Mouse (Mus musculus) intestine, embryonic 16.5 days (tissue): ENCODE measurements at regions not wholly inside any gene's neighbourhood (a gene's known extent, or its start where the extent isn't known, plus 50 kb on each side); places are given as distances from the start of the nearest gene placed in this dataset.

Source experiments
- ATAC-seq: fragments of 200-750 bp; cut with Nextera tagmentation; 2 replicates; pipeline ENCODE4 v1.8.0; 2017; ENCODE audit warnings: moderate TSS enrichment, moderate library complexity
- H3K27ac ChIP-seq: fragments of 300-500 bp; sonication (generic); 2 replicates; pipeline ENCODE4 v1.5.1; 2014; ENCODE audit warnings: mild to moderate bottlenecking, low read length
- H3K27me3 ChIP-seq: fragments of 300-500 bp; sonication (generic); replicated peaks from 2 replicates; pipeline ENCODE4 v1.6.1; 2014; ENCODE audit warnings: low read length, control low read depth, mixed read lengths; ENCODE audit not compliant: control insufficient read depth, insufficient read depth
- H3K36me3 ChIP-seq: fragments of 300-500 bp; sonication (generic); 2 replicates; pipeline ENCODE4 v1.6.1; 2014; ENCODE audit warnings: low read length, control low read depth; ENCODE audit not compliant: control insufficient read depth, insufficient read depth
- H3K4me1 ChIP-seq: fragments of 300-500 bp; sonication (generic); 2 replicates; pipeline ENCODE4 v1.6.1; 2014; ENCODE audit warnings: low read length, control low read depth, mixed read lengths; ENCODE audit not compliant: control insufficient read depth, insufficient read depth
- H3K4me2 ChIP-seq: fragments of 300-500 bp; sonication (generic); 2 replicates; pipeline ENCODE4 v1.6.1; 2014; ENCODE audit warnings: low read depth, low read length, control low read depth
- H3K4me3 ChIP-seq: fragments of 300-500 bp; sonication (generic); 2 replicates; pipeline ENCODE4 v1.5.1; 2014; ENCODE audit warnings: mild to moderate bottlenecking, low read length
- H3K9ac ChIP-seq: fragments of 300-500 bp; sonication (generic); 2 replicates; pipeline ENCODE4 v1.6.1; 2014; ENCODE audit warnings: low read depth, low read length
- H3K9me3 ChIP-seq: fragments of 300-500 bp; sonication (generic); 2 replicates; pipeline ENCODE4 v1.6.1; 2016; ENCODE audit warnings: low read length, control low read depth; ENCODE audit not compliant: control insufficient read depth
- WGBS: fragments of 180-500 bp; shearing (Covaris S2); extraction: QIAGEN DNeasy Blood & Tissue Kit; methylation state at CpG from one replicate; pipeline ENCODE4 v1.1.7; 2014; 5-methylcytosine and 5-hydroxymethylcytosine counted together

- Histone ChIP-seq H3K36me3 (no peaks in the 10 kb centered on the region), H3K4me2 (no peak overlapping the region), H3K4me3 (no peak overlapping the region), H3K9me3 (no peaks in the 10 kb centered on the region), H3K27ac (no peak overlapping the region), H3K9ac (no peak overlapping the region), H3K4me1 (no peaks in the 10 kb centered on the region; the same call in 1 of the 2 replicates), H3K27me3 (no peaks in the 10 kb centered on the region)
- ATAC-seq = no peak
- 67% methylated on average over 5 of the region's 5 CpGs for WGBS
Measured at GRCm38 (mm10) chr12:27826208-27826607, 483.8 kb upstream of the Sox11 start.

DNA sequence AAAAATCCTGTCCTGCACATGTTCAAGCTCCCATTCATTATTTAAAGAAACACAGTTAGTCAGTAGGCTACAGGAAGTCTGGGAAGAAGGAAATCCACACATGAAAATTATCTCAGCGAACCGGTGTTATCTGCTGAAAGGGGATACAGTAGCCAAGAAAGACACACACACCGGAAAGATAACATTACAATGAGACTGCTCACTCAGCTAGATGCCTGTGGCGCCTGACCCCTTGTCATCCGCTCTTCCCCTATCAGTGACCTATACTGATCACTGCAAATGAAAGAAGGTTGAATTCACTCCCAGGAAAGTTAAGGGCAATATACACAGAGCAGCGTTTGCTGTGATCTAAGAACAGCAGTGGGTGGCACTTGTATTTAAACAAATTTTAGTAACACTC, 481.0 kb upstream of the Sox11 start:
- Histone ChIP-seq H3K27ac (no peak overlapping the region), H3K4me1 (no peaks in the 10 kb centered on the region; the same call in 1 of the 2 replicates), H3K36me3 (no peaks in the 10 kb centered on the region), H3K9ac (no peak overlapping the region), H3K4me2 (no peak overlapping the region), H3K4me3 (no peak overlapping the region), H3K27me3 (no peaks in the 10 kb centered on the region), H3K9me3 (no peaks in the 10 kb centered on the region)
- 42% methylated on average over 6 of the region's 6 CpGs for WGBS
- ATAC-seq = no peak

GRCm38 (mm10) chr12:27796642-27797041, 454.3 kb upstream of the Sox11 start:
- Histone ChIP-seq H3K4me2 (no peak overlapping the region), H3K4me3 (no peak overlapping the region), H3K36me3 (no peaks in the 10 kb centered on the region), H3K9me3 (no peaks in the 10 kb centered on the region), H3K27me3 (no peaks in the 10 kb centered on the region), H3K4me1 (no peaks in the 10 kb centered on the region), H3K9ac (no peak overlapping the region), H3K27ac (no peak overlapping the region)
- 53% methylated on average over 4 of the region's 4 CpGs for WGBS
- ATAC-seq = no peak

GRCm38 (mm10) chr12:27786716-27787291, 444.4 kb upstream of the Sox11 start:
- H3K27me3 ChIP-seq = no peaks in the 10 kb centered on the region

DNA sequence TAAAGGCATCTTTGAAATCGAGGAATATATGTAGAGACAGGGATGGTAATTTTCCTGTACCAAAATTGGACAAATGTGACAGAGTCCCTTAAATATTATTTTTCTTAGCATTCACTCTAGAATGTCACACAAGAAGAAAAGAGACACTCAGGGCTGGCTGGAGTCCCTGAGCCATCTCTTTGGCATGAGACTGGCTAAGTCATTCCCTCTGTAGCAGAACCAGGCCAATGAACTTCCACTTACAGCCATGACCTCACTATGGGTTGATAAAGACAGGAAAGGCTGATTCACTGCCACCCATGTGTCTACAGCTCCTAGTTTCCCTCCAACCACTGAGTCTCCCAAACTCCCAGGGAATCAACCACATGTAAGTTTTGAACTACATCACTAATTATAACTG, 438.4 kb upstream of the Sox11 start:
- no peak for ATAC-seq
- WGBS = 92% methylated on average over 1 of the region's 1 CpGs

More at GRCm38 (mm10) chr12:27786716-27787291, 444.4 kb upstream of the Sox11 start:
- Histone ChIP-seq H3K4me3 (no peak overlapping the region), H3K4me2 (no peak overlapping the region), H3K27ac (no peak overlapping the region), H3K4me1 (no peaks in the 10 kb centered on the region), H3K9me3 (no peaks in the 10 kb centered on the region), H3K36me3 (no peaks in the 10 kb centered on the region), H3K9ac (no peak overlapping the region)
- WGBS = 19% methylated on average over 3 of the region's 3 CpGs
- no peak for ATAC-seq

DNA sequence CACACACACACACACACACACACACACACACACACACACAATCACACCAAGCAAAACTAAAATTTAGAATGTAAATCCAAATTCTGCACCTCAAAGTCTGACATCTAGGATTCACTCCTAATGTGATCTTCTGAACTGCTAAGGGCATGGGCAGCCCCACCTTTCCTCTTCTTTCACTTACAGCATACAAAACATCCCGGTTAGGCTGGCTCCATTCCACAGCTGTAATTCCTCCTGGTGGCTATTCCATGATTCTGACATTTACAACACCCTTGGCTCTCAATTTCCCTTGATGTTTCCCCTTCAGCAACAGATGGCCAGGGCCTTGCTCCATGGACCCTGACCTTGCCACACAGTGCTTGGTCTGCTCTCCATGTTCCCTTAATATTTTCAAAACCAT, 423.6 kb upstream of the Sox11 start:
- no peaks in the 10 kb centered on the region for H3K9me3 ChIP-seq
- no peak overlapping the region for H3K4me2 ChIP-seq
- H3K4me1 ChIP-seq = no peaks in the 10 kb centered on the region
- H3K9ac ChIP-seq = no peak overlapping the region
- no peak overlapping the region for H3K4me3 ChIP-seq
- 38% methylated on average over 1 of the region's 1 CpGs for WGBS
- H3K36me3 ChIP-seq = no peaks in the 10 kb centered on the region
- no peaks in the 10 kb centered on the region for H3K27me3 ChIP-seq
- H3K27ac ChIP-seq = no peak overlapping the region
- ATAC-seq = no peak

More for the DNA sequence above, 438.4 kb upstream of the Sox11 start:
- Histone ChIP-seq H3K4me2 (no peak overlapping the region), H3K9me3 (no peaks in the 10 kb centered on the region), H3K27me3 (no peaks in the 10 kb centered on the region), H3K9ac (no peak overlapping the region), H3K4me1 (no peaks in the 10 kb centered on the region), H3K27ac (no peak overlapping the region), H3K4me3 (no peak overlapping the region), H3K36me3 (no peaks in the 10 kb centered on the region)

- Histone ChIP-seq H3K27ac (no peak overlapping the region), H3K4me1 (no peaks in the 10 kb centered on the region), H3K27me3 (no peaks in the 10 kb centered on the region), H3K36me3 (no peaks in the 10 kb centered on the region), H3K4me3 (no peak overlapping the region), H3K9ac (no peak overlapping the region), H3K9me3 (no peaks in the 10 kb centered on the region), H3K4me2 (no peak overlapping the region)
- ATAC-seq = no peak
Measured at GRCm38 (mm10) chr12:27759016-27759415, 416.6 kb upstream of the Sox11 start.

GRCm38 (mm10) chr12:27757641-27758040, 415.3 kb upstream of the Sox11 start:
- Histone ChIP-seq H3K27me3 (no peaks in the 10 kb centered on the region), H3K9me3 (no peaks in the 10 kb centered on the region), H3K4me1 (no peaks in the 10 kb centered on the region), H3K4me3 (no peak overlapping the region), H3K9ac (no peak overlapping the region), H3K4me2 (no peak overlapping the region), H3K27ac (no peak overlapping the region), H3K36me3 (no peaks in the 10 kb centered on the region)
- no peak for ATAC-seq

GRCm38 (mm10) chr12:27724619-27725200, 382.3 kb upstream of the Sox11 start:
- no peaks in the 10 kb centered on the region for H3K27me3 ChIP-seq
- H3K9ac ChIP-seq = no peak overlapping the region
- no peak overlapping the region for H3K4me2 ChIP-seq
- no peaks in the 10 kb centered on the region for H3K4me1 ChIP-seq
- 57% methylated on average over 5 of the region's 5 CpGs for WGBS
- no peaks in the 10 kb centered on the region for H3K9me3 ChIP-seq
- no peak overlapping the region for H3K27ac ChIP-seq
- no peaks in the 10 kb centered on the region for H3K36me3 ChIP-seq
- ATAC-seq = no peak
- H3K4me3 ChIP-seq = no peak overlapping the region

GRCm38 (mm10) chr12:27680459-27680858, 338.1 kb upstream of the Sox11 start:
- Histone ChIP-seq H3K36me3 (no peaks in the 10 kb centered on the region), H3K27me3 (no peaks in the 10 kb centered on the region), H3K4me2 (no peak overlapping the region), H3K9ac (no peak overlapping the region), H3K4me1 (no peaks in the 10 kb centered on the region), H3K4me3 (no peak overlapping the region), H3K9me3 (no peaks in the 10 kb centered on the region), H3K27ac (no peak overlapping the region)
- no peak for ATAC-seq
